Mouse (Mus musculus) liver, embryonic 13.5 days (tissue): ENCODE data around the gene Lrsam1. TPM values are rescaled to one million over a fixed set of nuclear protein-coding genes. Genes with fewer than 3 reads are reported as not detected.

ENCODE experiments used
- ATAC-seq: fragments of 200-750 bp; cut with Nextera tagmentation; 2 replicates; pipeline ENCODE4 v1.8.0; 2017; ENCODE audit warnings: low read depth, mild to moderate bottlenecking, moderate number of reproducible peaks, moderate library complexity
- DNase-seq: peaks from one replicate; pipeline ENCODE4 v3.0.0; 2022
- H3K27ac ChIP-seq: fragments of 300-500 bp; sonication (generic); 2 replicates; pipeline ENCODE4 v1.5.1; 2015; ENCODE audit warnings: moderate library complexity, mild to moderate bottlenecking, inconsistent platforms
- H3K27me3 ChIP-seq: fragments of 300-500 bp; sonication (generic); 2 replicates; pipeline ENCODE4 v1.6.1; 2015; ENCODE audit warnings: mild to moderate bottlenecking, inconsistent platforms
- H3K36me3 ChIP-seq: fragments of 300-500 bp; sonication (generic); 2 replicates; pipeline ENCODE4 v1.6.1; 2015; ENCODE audit warnings: mild to moderate bottlenecking, inconsistent platforms
- H3K4me1 ChIP-seq: fragments of 300-500 bp; sonication (generic); replicated peaks from 2 replicates; pipeline ENCODE4 v1.6.1; 2015; ENCODE audit warnings: inconsistent platforms
- H3K4me2 ChIP-seq: fragments of 300-500 bp; sonication (generic); 2 replicates; pipeline ENCODE4 v1.6.1; 2015; ENCODE audit warnings: inconsistent platforms, mild to moderate bottlenecking, moderate library complexity
- H3K4me3 ChIP-seq: fragments of 300-500 bp; sonication (generic); replicated peaks from 2 replicates; pipeline ENCODE4 v1.5.1; 2015; ENCODE audit warnings: mild to moderate bottlenecking, inconsistent platforms
- H3K9ac ChIP-seq: fragments of 300-500 bp; sonication (generic); 2 replicates; pipeline ENCODE4 v1.6.1; 2015; ENCODE audit warnings: mild to moderate bottlenecking, inconsistent platforms
- H3K9me3 ChIP-seq: fragments of 300-500 bp; sonication (generic); replicated peaks from 2 replicates; pipeline ENCODE4 v1.6.1; 2016; ENCODE audit warnings: inconsistent platforms
- WGBS: fragments of 180-500 bp; shearing (Covaris S2); methylation state at CpG from one replicate; pipeline ENCODE4 v1.1.7; 2015; ENCODE audit not compliant: insufficient replicate concordance; 5-methylcytosine and 5-hydroxymethylcytosine counted together
- polyA plus RNA-seq: library from polyadenylated mRNA; unstranded; fragments of >200 nt; fragmentation: Nextera tagmentation; extraction: Ambion mirVana; gene quantifications from 2 replicates; pipeline ENCODE4 v1.2.1, GENCODE M21; 2015

The Lrsam1 gene
- polyA plus RNA-seq, 1 experiment from 2014 or later, result 2.0 TPM

DNA sequence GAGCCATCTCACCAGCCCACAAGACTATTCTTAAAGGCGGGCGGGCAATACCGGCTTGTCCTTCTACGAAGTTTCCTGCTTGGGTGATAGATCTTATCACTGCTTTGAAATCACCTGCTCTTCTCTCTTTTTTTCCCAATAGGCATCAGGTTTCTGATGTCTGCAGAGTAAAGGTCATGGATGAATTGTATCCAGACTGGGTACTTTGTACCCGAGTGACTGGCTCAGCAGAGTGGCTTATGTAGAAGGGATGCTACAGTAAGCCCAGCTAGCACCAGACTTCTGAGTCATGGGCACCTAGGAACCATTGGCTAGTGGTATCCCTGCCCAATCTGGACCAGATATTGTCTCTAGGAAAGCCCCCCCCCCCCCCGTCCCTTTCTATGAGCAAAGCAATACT is 22.2 kb upstream of the Lrsam1 start:
- H3K27me3 ChIP-seq, result peaks cover 9% of the 10 kb centered on the region; the same call in 1 of the 2 replicates
- H3K4me1 ChIP-seq, result peaks cover 37% of the 10 kb centered on the region
- DNase-seq, result no peak
- H3K4me2 ChIP-seq, result peak overlapping the region; percentile 99
- no peak for ATAC-seq
- no peak overlapping the region for H3K27ac ChIP-seq
- no peaks in the 10 kb centered on the region for H3K36me3 ChIP-seq
- H3K9me3 ChIP-seq, result no peaks in the 10 kb centered on the region
- H3K4me3 ChIP-seq, result no peak overlapping the region
- H3K9ac ChIP-seq, result no peak overlapping the region
- WGBS, result 42% methylated on average over 6 of the region's 6 CpGs

DNA sequence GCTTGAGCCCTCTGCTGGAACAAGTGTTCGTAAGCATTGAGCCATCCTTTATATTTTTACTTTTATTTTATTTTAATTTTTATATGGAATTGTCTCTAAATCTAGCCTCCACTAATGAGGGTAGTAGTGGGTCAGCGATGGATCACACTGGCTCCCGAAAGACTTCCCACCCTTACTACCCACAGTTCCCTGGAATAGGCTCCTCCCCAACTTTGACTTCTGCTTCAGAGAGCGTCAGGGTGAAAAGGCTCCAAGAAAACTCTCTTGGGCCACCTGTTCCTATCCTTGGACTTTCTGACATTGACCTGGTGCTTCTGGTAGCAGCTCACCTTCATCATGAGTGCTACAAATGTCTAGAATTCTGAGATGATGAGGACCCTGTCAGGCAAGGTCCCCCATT is 21.3 kb upstream of the Lrsam1 start:
- DNase-seq, result no peak
- Histone ChIP-seq H3K27me3 (peaks cover 9% of the 10 kb centered on the region; the same call in 1 of the 2 replicates), H3K4me3 (peak overlapping the region; percentile 76), H3K36me3 (no peaks in the 10 kb centered on the region), H3K27ac (no peak overlapping the region), H3K4me1 (peaks cover 46% of the 10 kb centered on the region), H3K9ac (peak overlapping the region; percentile 53), H3K9me3 (no peaks in the 10 kb centered on the region), H3K4me2 (peak overlapping the region; percentile 99)
- ATAC-seq, result no peak
- 10% methylated on average over 4 of the region's 4 CpGs for WGBS

DNA sequence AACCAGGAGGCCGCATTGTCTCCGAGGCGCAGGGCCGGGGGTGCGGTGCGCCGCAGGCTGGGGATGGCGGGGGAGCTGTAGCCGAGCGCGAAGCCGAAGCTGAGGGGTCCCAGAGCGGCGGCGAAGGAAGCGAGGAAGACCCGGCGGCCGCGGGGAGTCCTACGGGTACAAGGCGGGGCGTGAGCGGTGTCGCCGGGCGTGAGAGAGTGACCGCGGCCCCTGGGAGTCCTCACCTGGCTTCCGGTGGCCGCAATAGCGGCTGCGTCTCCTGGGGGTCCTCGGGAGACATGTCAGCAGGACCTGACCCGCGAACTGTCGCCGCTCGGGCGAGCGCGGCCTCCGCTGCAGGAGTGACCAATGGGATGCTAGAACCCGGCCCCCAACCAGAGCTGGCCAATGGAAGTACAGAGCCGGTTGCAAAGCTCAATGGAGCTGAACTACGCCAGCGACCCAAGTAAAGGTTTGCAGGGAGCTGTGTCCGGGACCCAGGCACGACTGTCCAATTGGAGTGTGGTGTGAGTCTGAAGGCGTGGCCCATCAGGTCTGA is 20.4 kb upstream of the Lrsam1 start, which contains the start of gene Slc2a8:
Gene Slc2a8, minus strand, starts transcription at position 359 of the 547 bp plus-strand sequence.
- Histone ChIP-seq H3K27me3 (peaks cover 9% of the 10 kb centered on the region; the same call in 1 of the 2 replicates), H3K4me3 (peak within 1 kb of the TSS; percentile 76), H3K4me1 (peaks cover 52% of the 10 kb centered on the region), H3K4me2 (peak within 1 kb of the TSS; percentile 99), H3K27ac (peak within 1 kb of the TSS; percentile 25; the same call in 1 of the 2 replicates), H3K9me3 (no peaks in the 10 kb centered on the region), H3K36me3 (no peaks in the 10 kb centered on the region), H3K9ac (peak within 1 kb of the TSS; percentile 86)
- DNase-seq, result peak; percentile 90
- ATAC-seq, result peak; percentile 97
- under 1% methylated on average over 50 of the region's 50 CpGs for WGBS

DNA sequence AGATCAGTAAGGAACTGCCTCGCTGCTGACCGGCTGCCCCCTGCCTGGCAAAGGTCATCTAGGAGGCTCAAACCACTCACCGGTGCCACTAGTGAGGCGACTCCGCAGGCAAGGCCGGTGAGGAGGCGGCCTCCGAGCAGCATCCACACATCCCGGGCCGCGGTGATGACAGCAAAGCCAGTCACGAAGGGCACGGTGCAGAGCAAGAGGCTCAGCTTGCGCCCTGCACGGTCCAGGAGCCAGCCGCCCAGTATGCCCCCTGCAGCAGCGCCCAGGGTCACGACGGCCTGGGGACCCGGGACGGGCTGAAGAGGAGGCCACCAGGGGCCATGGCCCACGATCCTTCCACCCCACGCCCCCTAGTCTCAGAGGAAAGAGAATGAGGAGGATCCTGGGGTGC is 19.9 kb upstream of the Lrsam1 start:
- H3K27me3 ChIP-seq, result peaks cover 9% of the 10 kb centered on the region; the same call in 1 of the 2 replicates
- peak overlapping the region; percentile 86 for H3K9ac ChIP-seq
- DNase-seq (no peak), ATAC-seq (peak; percentile 19)
- peak overlapping the region; percentile 25; the same call in 1 of the 2 replicates for H3K27ac ChIP-seq
- peaks cover 56% of the 10 kb centered on the region for H3K4me1 ChIP-seq
- H3K36me3 ChIP-seq, result no peaks in the 10 kb centered on the region
- WGBS, result 1% methylated on average over 23 of the region's 23 CpGs
- H3K4me2 ChIP-seq, result peak overlapping the region; percentile 99
- no peaks in the 10 kb centered on the region for H3K9me3 ChIP-seq
- H3K4me3 ChIP-seq, result peak overlapping the region; percentile 76

DNA sequence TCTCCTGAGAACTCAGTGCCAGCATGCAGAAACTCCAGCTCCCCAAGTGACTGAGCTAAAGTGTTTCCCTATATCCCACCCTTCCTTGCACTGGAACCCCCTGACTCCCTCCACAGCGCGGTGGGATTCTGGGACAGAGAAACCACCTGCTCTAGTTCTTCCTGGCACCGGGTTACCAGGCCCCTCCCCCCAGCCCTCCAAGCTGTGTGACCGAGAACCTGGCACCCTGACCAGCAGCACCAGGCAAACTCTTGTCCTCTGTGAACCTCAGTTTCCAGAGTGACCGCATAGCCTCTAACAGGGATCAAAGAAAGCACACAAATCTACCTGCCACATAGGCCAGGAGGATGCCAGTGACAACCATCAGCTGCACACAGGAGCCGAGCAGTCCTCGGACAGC is 18.3 kb upstream of the Lrsam1 start:
- Histone ChIP-seq H3K9me3 (no peaks in the 10 kb centered on the region), H3K36me3 (peaks cover 4% of the 10 kb centered on the region; the same call in 1 of the 2 replicates), H3K27ac (no peak overlapping the region), H3K4me3 (no peak overlapping the region), H3K4me2 (no peak overlapping the region; the same call in 1 of the 2 replicates), H3K9ac (0 out of 2 replicates have a peak overlapping the region, but pooled peaks have one; percentile 17), H3K27me3 (peaks cover 7% of the 10 kb centered on the region; the same call in 1 of the 2 replicates), H3K4me1 (peaks cover 56% of the 10 kb centered on the region)
- ATAC-seq (no peak), DNase-seq (no peak)
- WGBS, result 77% methylated on average over 7 of the region's 7 CpGs

DNA sequence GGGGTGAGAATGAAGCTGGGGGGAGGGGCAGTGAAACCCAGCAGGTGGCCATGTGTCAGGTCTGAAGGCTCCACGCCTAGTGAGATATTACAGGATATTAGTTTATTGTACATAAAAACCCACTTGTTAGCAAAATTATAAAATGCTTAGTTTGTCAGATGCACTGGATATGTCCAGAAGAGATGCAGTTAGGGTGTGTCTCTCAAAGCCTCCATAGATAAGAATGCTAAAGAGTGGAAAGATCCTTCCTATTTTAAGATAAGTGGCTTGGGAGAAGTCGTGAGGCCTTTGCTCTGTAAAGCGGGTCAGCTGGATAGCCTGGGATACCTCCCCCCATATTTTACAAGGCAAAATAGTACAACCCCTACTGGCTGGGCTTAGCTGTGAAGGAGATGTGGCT is 17.3 kb upstream of the Lrsam1 start:
- WGBS, result 22% methylated on average over 3 of the region's 3 CpGs
- peak overlapping the region; percentile 50; the same call in 1 of the 2 replicates for H3K9ac ChIP-seq

DNA sequence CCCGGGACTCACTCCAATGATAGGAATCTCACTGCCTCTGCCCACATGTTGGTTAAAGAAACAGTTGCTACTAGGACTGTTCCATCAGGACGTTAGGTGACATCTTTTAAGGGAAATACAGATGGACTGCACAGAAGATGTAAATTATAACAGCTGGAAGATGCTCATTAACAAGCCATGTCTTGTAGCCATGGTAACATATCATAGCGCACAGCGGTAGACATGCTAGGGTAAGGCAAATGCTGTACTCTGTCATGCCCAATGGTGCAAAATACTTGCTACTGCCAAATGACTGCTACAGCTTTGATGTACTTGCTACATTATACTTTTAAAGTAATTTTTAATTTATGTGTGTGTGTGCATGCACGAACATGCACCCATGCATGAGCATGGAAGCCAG is 15.7 kb upstream of the Lrsam1 start:
- H3K4me3 ChIP-seq, result no peak overlapping the region
- H3K27ac ChIP-seq, result no peak overlapping the region
- DNase-seq (no peak), ATAC-seq (no peak)
- no peak overlapping the region for H3K9ac ChIP-seq
- no peaks in the 10 kb centered on the region for H3K27me3 ChIP-seq
- no peak overlapping the region for H3K4me2 ChIP-seq
- peaks cover 47% of the 10 kb centered on the region for H3K4me1 ChIP-seq
- no peaks in the 10 kb centered on the region for H3K9me3 ChIP-seq
- WGBS, result 63% methylated on average over 5 of the region's 5 CpGs
- H3K36me3 ChIP-seq, result peaks cover 15% of the 10 kb centered on the region

More for the DNA sequence above, 17.3 kb upstream of the Lrsam1 start:
- Histone ChIP-seq H3K27ac (peak overlapping the region; percentile 68), H3K4me2 (peak overlapping the region; percentile 46), H3K9me3 (no peaks in the 10 kb centered on the region), H3K4me3 (no peak overlapping the region), H3K27me3 (peaks cover 3% of the 10 kb centered on the region; the same call in 1 of the 2 replicates), H3K4me1 (peaks cover 56% of the 10 kb centered on the region), H3K36me3 (peaks cover 12% of the 10 kb centered on the region)
- DNase-seq (no peak), ATAC-seq (no peak)

DNA sequence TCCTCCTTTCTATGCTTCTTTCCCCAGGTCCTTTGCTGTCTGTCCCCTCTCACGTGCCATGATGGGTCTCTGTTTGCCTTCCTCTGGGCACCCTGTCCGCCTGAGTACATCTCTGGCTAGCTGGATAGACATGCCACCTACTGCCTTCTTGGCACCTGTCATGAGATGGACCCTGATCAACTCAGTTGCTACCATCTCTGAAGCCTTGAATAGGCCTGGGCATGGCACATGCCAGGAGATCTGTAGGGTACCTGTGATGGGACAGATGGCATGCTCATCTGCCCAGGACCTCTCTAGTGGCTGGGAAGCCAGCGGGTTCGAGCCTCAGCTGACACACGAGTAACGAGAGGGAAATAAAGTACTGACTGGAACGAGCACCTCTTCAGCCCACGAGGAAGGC is 12.8 kb upstream of the Lrsam1 start:
- WGBS, result 87% methylated on average over 8 of the region's 8 CpGs
- ATAC-seq (no peak), DNase-seq (no peak)
- Histone ChIP-seq H3K4me2 (no peak overlapping the region), H3K9me3 (no peaks in the 10 kb centered on the region), H3K4me3 (no peak overlapping the region), H3K4me1 (peaks cover 24% of the 10 kb centered on the region), H3K27me3 (no peaks in the 10 kb centered on the region), H3K9ac (no peak overlapping the region), H3K27ac (no peak overlapping the region), H3K36me3 (peaks cover 15% of the 10 kb centered on the region)

DNA sequence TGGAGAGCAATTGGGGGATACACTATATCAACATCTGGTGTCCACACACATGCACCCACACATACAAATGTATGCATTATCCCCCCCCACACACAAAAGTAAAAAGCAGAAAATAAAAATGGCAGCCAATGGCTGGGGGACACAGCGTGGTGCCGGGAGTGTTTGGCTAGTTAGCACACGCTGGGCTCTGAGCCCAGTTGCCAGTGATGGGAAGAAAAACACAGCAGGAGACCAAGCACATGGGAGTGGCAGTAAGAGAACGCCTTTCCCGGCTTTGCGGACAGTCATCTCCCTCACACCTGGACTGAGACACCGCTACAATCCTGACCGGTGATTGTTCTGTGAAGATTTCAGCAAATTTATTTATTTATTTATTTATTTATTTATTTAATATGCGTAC is 9.8 kb upstream of the Lrsam1 start:
- Histone ChIP-seq H3K27me3 (no peaks in the 10 kb centered on the region), H3K4me1 (peaks cover 16% of the 10 kb centered on the region), H3K36me3 (peaks cover 15% of the 10 kb centered on the region), H3K9me3 (no peaks in the 10 kb centered on the region), H3K9ac (no peak overlapping the region), H3K4me2 (no peak overlapping the region), H3K27ac (no peak overlapping the region), H3K4me3 (no peak overlapping the region)
- 77% methylated on average over 9 of the region's 9 CpGs for WGBS
- ATAC-seq (no peak), DNase-seq (no peak)

DNA sequence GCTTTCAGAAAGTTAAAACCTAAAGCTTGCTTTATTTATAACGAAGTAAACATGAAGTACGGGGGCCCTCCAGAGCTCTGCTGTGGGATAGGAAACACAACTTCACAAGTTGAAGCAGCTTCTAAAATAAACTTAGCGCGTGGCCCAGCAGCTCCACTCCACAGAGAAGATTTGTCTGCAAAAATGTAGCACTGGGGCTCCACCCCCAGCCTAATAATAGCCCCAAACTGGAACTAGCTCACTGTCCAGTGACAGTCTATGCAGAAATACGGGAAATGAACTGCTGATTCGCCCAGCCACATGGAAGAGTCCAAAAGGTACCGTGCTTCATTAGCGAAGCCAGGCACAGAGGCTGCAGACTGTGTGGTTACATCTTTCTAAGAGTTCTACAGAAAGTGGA is 7.9 kb upstream of the Lrsam1 start:
- Histone ChIP-seq H3K9ac (no peak overlapping the region), H3K4me3 (no peak overlapping the region), H3K4me1 (peaks cover 32% of the 10 kb centered on the region), H3K27me3 (no peaks in the 10 kb centered on the region), H3K27ac (peak overlapping the region; percentile 0; the same call in 1 of the 2 replicates), H3K36me3 (peaks cover 13% of the 10 kb centered on the region), H3K9me3 (no peaks in the 10 kb centered on the region), H3K4me2 (no peak overlapping the region)
- ATAC-seq, result no peak
- 61% methylated on average over 8 of the region's 8 CpGs for WGBS
- no peak for DNase-seq

DNA sequence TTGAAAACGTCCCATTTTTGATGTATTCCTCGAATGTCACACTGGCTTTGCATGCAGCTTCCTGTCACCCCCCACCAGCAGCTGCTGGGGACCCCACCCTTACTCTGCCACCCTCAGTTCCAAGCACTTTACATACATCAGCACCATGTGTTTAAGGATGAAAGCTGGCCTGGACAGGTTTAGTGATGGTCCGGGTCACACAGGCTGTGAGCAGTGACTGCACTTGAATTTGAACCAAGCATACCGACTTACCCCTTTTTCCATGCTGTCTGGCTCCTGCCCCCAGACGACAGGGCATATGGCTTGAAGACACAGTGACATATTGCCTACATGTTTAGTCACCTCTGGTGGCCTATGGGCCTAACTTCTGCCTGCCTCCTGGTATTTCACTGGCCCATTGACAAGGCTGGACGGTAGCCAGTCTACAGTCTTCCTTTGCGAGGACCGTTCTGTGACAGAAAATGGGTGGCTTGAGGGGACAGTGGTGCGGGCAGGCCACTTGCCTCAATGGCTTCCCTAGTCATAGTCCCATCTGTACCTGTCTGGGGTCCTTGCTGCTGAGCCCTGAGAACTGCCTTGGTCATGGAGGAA is 6.7 kb upstream of the Lrsam1 start:
- 0 out of 2 replicates have a peak overlapping the region, but pooled peaks have one; percentile 95 for H3K27ac ChIP-seq
- no peak for DNase-seq

More for the DNA sequence above, 6.7 kb upstream of the Lrsam1 start:
- ATAC-seq, result no peak
- Histone ChIP-seq H3K9ac (peak overlapping the region; percentile 87), H3K27me3 (no peaks in the 10 kb centered on the region), H3K4me1 (peaks cover 45% of the 10 kb centered on the region), H3K36me3 (peaks cover 18% of the 10 kb centered on the region), H3K4me2 (peak overlapping the region; percentile 97), H3K9me3 (no peaks in the 10 kb centered on the region), H3K4me3 (peak overlapping the region; percentile 81)
- 75% methylated on average over 9 of the region's 9 CpGs for WGBS
